Comparison of ENCODE assay signal across 8 mouse cellular contexts in genomic region chr10:80281921-80282371, GRCm38 (mm10). TPM values are rescaled to one million over a fixed set of nuclear protein-coding genes. Genes with fewer than 3 reads are reported as not detected.
DNase-seq lines count a peak whose midpoint lies in the region; ATAC-seq and TF ChIP-seq lines count a peak whose summit lies in the region.

No protein-coding gene starts in this region.

- peak; percentile 76 to 90 for DNase-seq in lung, postnatal 4 days
- DNase-seq in layer of hippocampus, adult 11-12 months (ENCODE audit: low spot score): no peak
- no peak for DNase-seq in left cerebral cortex, postnatal 10 days (ENCODE audit: extremely low spot score in 1 of 2, low spot score in 2 of 2)
- no peak for DNase-seq in frontal cortex, postnatal 36 days (ENCODE audit: low spot score in 2 of 2)

- 0 out of 2 replicates have a peak overlapping the region, but pooled peaks have one; percentile 40 for H3K27ac ChIP-seq in hindbrain, embryonic 12.5 days
- H3K27ac ChIP-seq in hindbrain, embryonic 16.5 days (ENCODE audit: low read depth, low read length): no peak overlapping the region
- H3K27ac ChIP-seq in bone marrow, adult 2 months (ENCODE audit: control insufficient read depth, insufficient read depth, low read depth, low read length, poor library complexity): peak overlapping the region; percentile 31
- peak overlapping the region; percentile 79 for H3K27ac ChIP-seq in intestine, postnatal 0 days (ENCODE audit: low read depth, low read length)

- intact Hi-C loops in left cerebral cortex, postnatal 10 days (cut with DNase I): no loop called here

- peaks cover 12% of the 10 kb centered on the region; the same call in 1 of the 2 replicates for H3K4me1 ChIP-seq in hindbrain, embryonic 12.5 days
- no peaks in the 10 kb centered on the region; the same call in 1 of the 2 replicates for H3K4me1 ChIP-seq in hindbrain, embryonic 16.5 days (ENCODE audit: control insufficient read depth, insufficient read depth, low read depth, low read length)
- no peaks in the 10 kb centered on the region; the same call in 1 of the 2 replicates for H3K4me1 ChIP-seq in bone marrow, adult 2 months (ENCODE audit: control insufficient read depth, insufficient read depth, low read length)
- H3K4me1 ChIP-seq in intestine, postnatal 0 days (replicated peaks; ENCODE audit: control insufficient read depth, insufficient read depth, low read length): 0 out of 2 replicates have a peak, but pooled peaks cover 5% of the 10 kb centered on the region

- no peaks in the 10 kb centered on the region for H3K27me3 ChIP-seq in hindbrain, embryonic 12.5 days
- no peaks in the 10 kb centered on the region for H3K27me3 ChIP-seq in hindbrain, embryonic 16.5 days (replicated peaks; ENCODE audit: control insufficient read depth, insufficient read depth, low read length)
- no peaks in the 10 kb centered on the region for H3K27me3 ChIP-seq in intestine, postnatal 0 days (replicated peaks; ENCODE audit: control insufficient read depth, insufficient read depth, low read length)

- WGBS in hindbrain, embryonic 12.5 days: 69% methylated on average over 8 of the region's 8 CpGs
- 57% methylated on average over 8 of the region's 8 CpGs for WGBS in hindbrain, embryonic 16.5 days
- 45% methylated on average over 8 of the region's 8 CpGs for WGBS in bone marrow, adult 2 months
- 53% methylated on average over 8 of the region's 8 CpGs for WGBS in intestine, postnatal 0 days

- peak overlapping the region; percentile 19; the same call in 1 of the 2 replicates for H3K9ac ChIP-seq in hindbrain, embryonic 12.5 days
- no peak overlapping the region for H3K9ac ChIP-seq in hindbrain, embryonic 16.5 days (ENCODE audit: low read depth, low read length)
- peak overlapping the region; percentile 31; the same call in 1 of the 2 replicates for H3K9ac ChIP-seq in intestine, postnatal 0 days (ENCODE audit: low read depth, low read length)

- TF ChIP-seq CTCF in bone marrow, adult 2 months (IDR thresholded peaks at IDR 0.05; ENCODE audit: control insufficient read depth, insufficient read depth, low read length): no peak
- TF ChIP-seq CTCF in intestine, postnatal 0 days (IDR thresholded peaks at IDR 0.05; ENCODE audit: low read depth): no peak

- no peaks in the 10 kb centered on the region for H3K9me3 ChIP-seq in hindbrain, embryonic 12.5 days (replicated peaks)
- H3K9me3 ChIP-seq in hindbrain, embryonic 16.5 days (ENCODE audit: control insufficient read depth, low read length): no peaks in the 10 kb centered on the region
- no peaks in the 10 kb centered on the region for H3K9me3 ChIP-seq in intestine, postnatal 0 days (ENCODE audit: control insufficient read depth)

- ATAC-seq in hindbrain, embryonic 12.5 days (ENCODE audit: low FRiP score): peak; percentile 30
- no peak for ATAC-seq in hindbrain, embryonic 16.5 days
- peak; percentile 29 for ATAC-seq in intestine, postnatal 0 days

- 0 out of 2 replicates have a peak overlapping the region, but pooled peaks have one; percentile 3 for H3K4me3 ChIP-seq in hindbrain, embryonic 12.5 days
- no peak overlapping the region for H3K4me3 ChIP-seq in hindbrain, embryonic 16.5 days (ENCODE audit: low read length)
- no peak overlapping the region for H3K4me3 ChIP-seq in bone marrow, adult 2 months (replicated peaks; ENCODE audit: control insufficient read depth, low read depth, low read length)
- no peak overlapping the region for H3K4me3 ChIP-seq in intestine, postnatal 0 days (ENCODE audit: low read depth, low read length)

- TF ChIP-seq POLR2A in bone marrow, adult 2 months (IDR thresholded peaks at IDR 0.05; ENCODE audit: borderline replicate concordance, control insufficient read depth, low read depth, low read length): no peak

- H3K4me2 ChIP-seq in hindbrain, embryonic 12.5 days (replicated peaks): no peak overlapping the region
- H3K4me2 ChIP-seq in hindbrain, embryonic 16.5 days (ENCODE audit: low read length): no peak overlapping the region
- H3K4me2 ChIP-seq in intestine, postnatal 0 days (replicated peaks; ENCODE audit: low read depth): peak overlapping the region; percentile 9; the same call in 1 of the 2 replicates

- H3K36me3 ChIP-seq in hindbrain, embryonic 12.5 days: peaks cover 96% of the 10 kb centered on the region
- peaks cover 54% of the 10 kb centered on the region for H3K36me3 ChIP-seq in hindbrain, embryonic 16.5 days (ENCODE audit: control insufficient read depth, insufficient read depth, low read length)
- H3K36me3 ChIP-seq in intestine, postnatal 0 days (ENCODE audit: control insufficient read depth, insufficient read depth): peaks cover 91% of the 10 kb centered on the region

RNA-seq across cellular contexts. Expression of gene Rps15, which starts 10.3 kb away (rescaled TPM):
- 530 and 668 TPM in 2 replicates for polyA plus RNA-seq in hindbrain, embryonic 12.5 days (2016; fragmentation: Nextera tagmentation; extraction: Ambion mirVana)
- polyA plus RNA-seq in hindbrain, embryonic 16.5 days (2015; fragmentation: Nextera tagmentation; extraction: Ambion mirVana): 491 and 527 TPM in 2 replicates
- 1,765 and 2,445 TPM in 2 replicates for polyA plus RNA-seq in bone marrow, adult 2 months (2011; ENCODE audit: insufficient read depth, insufficient read length, low replicate concordance, missing spikeins)
- 708 and 727 TPM in 2 replicates for polyA plus RNA-seq in intestine, postnatal 0 days (2015; fragmentation: Nextera tagmentation; extraction: Ambion mirVana)
- 100 to 1,000 TPM; 784 to 803 TPM for total RNA-seq in left cerebral cortex, postnatal 10 days (2021)

RNA-seq across cellular contexts. Expression of gene Apc2, which starts 13.8 kb away (rescaled TPM):
- 170 and 191 TPM in 2 replicates for polyA plus RNA-seq in hindbrain, embryonic 12.5 days (2016; fragmentation: Nextera tagmentation; extraction: Ambion mirVana)
- polyA plus RNA-seq in hindbrain, embryonic 16.5 days (2015; fragmentation: Nextera tagmentation; extraction: Ambion mirVana): 139 and 149 TPM in 2 replicates
- 0.17 TPM in 1 of 2 replicates, not detected in the other for polyA plus RNA-seq in bone marrow, adult 2 months (2011; ENCODE audit: insufficient read depth, insufficient read length, low replicate concordance, missing spikeins)
- polyA plus RNA-seq in intestine, postnatal 0 days (2015; fragmentation: Nextera tagmentation; extraction: Ambion mirVana): 1.1 and 1.6 TPM in 2 replicates
- 100 to 1,000 TPM; 175 to 194 TPM for total RNA-seq in left cerebral cortex, postnatal 10 days (2021)

RNA-seq across cellular contexts. Expression of gene Dazap1, which starts 20.7 kb away (rescaled TPM):
- 67.1 and 76.9 TPM in 2 replicates for polyA plus RNA-seq in hindbrain, embryonic 12.5 days (2016; fragmentation: Nextera tagmentation; extraction: Ambion mirVana)
- 38.4 and 38.5 TPM in 2 replicates for polyA plus RNA-seq in hindbrain, embryonic 16.5 days (2015; fragmentation: Nextera tagmentation; extraction: Ambion mirVana)
- polyA plus RNA-seq in bone marrow, adult 2 months (2011; ENCODE audit: insufficient read depth, insufficient read length, low replicate concordance, missing spikeins): 75.7 and 150 TPM in 2 replicates
- 26.6 and 29.0 TPM in 2 replicates for polyA plus RNA-seq in intestine, postnatal 0 days (2015; fragmentation: Nextera tagmentation; extraction: Ambion mirVana)
- 10 to 100 TPM; 95.2 to 98.6 TPM for total RNA-seq in left cerebral cortex, postnatal 10 days (2021)

RNA-seq across cellular contexts. Expression of gene Gamt, which starts 21.1 kb away (rescaled TPM):
- 26.6 and 29.6 TPM in 2 replicates for polyA plus RNA-seq in hindbrain, embryonic 12.5 days (2016; fragmentation: Nextera tagmentation; extraction: Ambion mirVana)
- 31.8 and 32.6 TPM in 2 replicates for polyA plus RNA-seq in hindbrain, embryonic 16.5 days (2015; fragmentation: Nextera tagmentation; extraction: Ambion mirVana)
- 1.7 and 5.8 TPM in 2 replicates for polyA plus RNA-seq in bone marrow, adult 2 months (2011; ENCODE audit: insufficient read depth, insufficient read length, low replicate concordance, missing spikeins)
- polyA plus RNA-seq in intestine, postnatal 0 days (2015; fragmentation: Nextera tagmentation; extraction: Ambion mirVana): 30.1 and 37.2 TPM in 2 replicates
- total RNA-seq in left cerebral cortex, postnatal 10 days (2021): 10 to 100 TPM; 25.9 to 26.0 TPM

RNA-seq across cellular contexts. Expression of gene Ndufs7, which starts 33.0 kb away (rescaled TPM):
- polyA plus RNA-seq in hindbrain, embryonic 12.5 days (2016; fragmentation: Nextera tagmentation; extraction: Ambion mirVana): 177 and 220 TPM in 2 replicates
- 349 and 361 TPM in 2 replicates for polyA plus RNA-seq in hindbrain, embryonic 16.5 days (2015; fragmentation: Nextera tagmentation; extraction: Ambion mirVana)
- polyA plus RNA-seq in bone marrow, adult 2 months (2011; ENCODE audit: insufficient read depth, insufficient read length, low replicate concordance, missing spikeins): 72.4 and 80.0 TPM in 2 replicates
- 584 and 605 TPM in 2 replicates for polyA plus RNA-seq in intestine, postnatal 0 days (2015; fragmentation: Nextera tagmentation; extraction: Ambion mirVana)
- 100 to 1,000 TPM; 142 to 161 TPM for total RNA-seq in left cerebral cortex, postnatal 10 days (2021)

Comparison
In these comparisons a context has a peak if more than half of its experiments do, and no peak if none do; other contexts are left out.
1. DNase-seq: peak in lung, postnatal 4 days (2 of 2); none in layer of hippocampus, adult 11-12 months (single experiment), left cerebral cortex, postnatal 10 days (0 of 2) and frontal cortex, postnatal 36 days (0 of 2).
2. RNA of gene Apc2, which starts 13.8 kb away (polyA plus RNA-seq): 170 to 191 TPM in hindbrain, embryonic 12.5 days and 139 to 149 TPM in hindbrain, embryonic 16.5 days; 1.1 to 1.6 TPM in intestine, postnatal 0 days and 0.17 TPM in bone marrow, adult 2 months; every median in the first group is over 10 times any median in the second.